Mouse (Mus musculus) left cerebral cortex, postnatal 4 days (tissue): ENCODE measurements around the gene Olfr521. TPM values are rescaled to one million over a fixed set of nuclear protein-coding genes. Genes with fewer than 3 reads are reported as not detected.
"Not testable (repeated sequence)": the region's sequence is repeated elsewhere in the genome, so short reads cannot be mapped to it uniquely, and the experiment has no call there.

ENCODE experiments used
- DNase-seq: peaks from one replicate; pipeline ENCODE4 v3.0.0-alpha.2; 2022
- intact Hi-C: fragments of 180-260 bp; cut with DNase I; formaldehyde crosslinking; loops from one replicate; pipeline ENCODE4 v1.15.1; 2025
- total RNA-seq, 2 experiments: library from RNA; stranded (reverse); gene quantifications; 2 replicates each; pipeline ENCODE4 v1.2.3; 2021

Olfr521 gene
- not detected for total RNA-seq

- intact Hi-C loops = no loop called here
- no peak for DNase-seq
These were observed at the start of gene Olfr521 for GRCm38 (mm10) chr7:99763207-99763606. TSS of gene Olfr521 (plus strand) at chr7:99763507.

- intact Hi-C loops = no loop called here
- DNase-seq = no peak
These were observed 46.8 kb upstream of the Olfr521 start for GRCm38 (mm10) chr7:99716536-99716935.

- intact Hi-C loops = no loop called here
These were observed 33.3 kb upstream of the Olfr521 start, which contains the start of gene Olfr520 for GRCm38 (mm10) chr7:99729973-99730372. TSS of gene Olfr520 (plus strand) at chr7:99730273.

GRCm38 (mm10) chr7:99734612-99735011 is 28.7 kb upstream of the Olfr521 start:
- no peak for DNase-seq
- intact Hi-C loops = no loop called here

More at GRCm38 (mm10) chr7:99729973-99730372, 33.3 kb upstream of the Olfr521 start, which contains the start of gene Olfr520:
- no peak for DNase-seq

GRCm38 (mm10) chr7:99735491-99735890 is 27.8 kb upstream of the Olfr521 start:
- DNase-seq, intact Hi-C loops: not testable (repeated sequence)

GRCm38 (mm10) chr7:99739276-99739675 is 24.0 kb upstream of the Olfr521 start:
- no peak for DNase-seq
- intact Hi-C loops = no loop called here

GRCm38 (mm10) chr7:99781385-99781784 is 18.1 kb downstream of the Olfr521 start:
- intact Hi-C loops = loop anchor here (5.0 kb wide), 1 partner anchor 149 kb away; no protein-coding TSS in a partner anchor
- no peak for DNase-seq

GRCm38 (mm10) chr7:99781916-99782315 is 18.6 kb downstream of the Olfr521 start:
- DNase-seq = no peak
- intact Hi-C loops = loop anchor here (5.0 kb wide), 1 partner anchor 150 kb away; no protein-coding TSS in a partner anchor

GRCm38 (mm10) chr7:99783421-99783820 is 20.1 kb downstream of the Olfr521 start:
- intact Hi-C loops = loop anchor here (5.0 kb wide), 1 partner anchor 151 kb away; no protein-coding TSS in a partner anchor
- no peak for DNase-seq

GRCm38 (mm10) chr7:99785553-99785952 is 22.2 kb downstream of the Olfr521 start:
- intact Hi-C loops = no loop called here
- DNase-seq = no peak

GRCm38 (mm10) chr7:99786774-99787173 is 23.5 kb downstream of the Olfr521 start:
- DNase-seq = no peak
- intact Hi-C loops = no loop called here

GRCm38 (mm10) chr7:99787935-99788334 is 24.6 kb downstream of the Olfr521 start:
- DNase-seq = no peak
- intact Hi-C loops = no loop called here

GRCm38 (mm10) chr7:99788563-99788962 is 25.3 kb downstream of the Olfr521 start:
- DNase-seq = no peak
- intact Hi-C loops = no loop called here

- DNase-seq = no peak
- intact Hi-C loops = no loop called here
These were observed 27.5 kb downstream of the Olfr521 start for GRCm38 (mm10) chr7:99790816-99791215.

- no peak for DNase-seq
- intact Hi-C loops = no loop called here
These were observed 30.8 kb downstream of the Olfr521 start for GRCm38 (mm10) chr7:99794096-99794495.

GRCm38 (mm10) chr7:99795192-99795981 is 32.1 kb downstream of the Olfr521 start:
- intact Hi-C loops = loop anchor here (5.0 kb wide), 1 partner anchor 293 kb away; no protein-coding TSS in a partner anchor
- DNase-seq = no peak

- intact Hi-C loops = loop anchor here (5.0 kb wide), 1 partner anchor 294 kb away; no protein-coding TSS in a partner anchor
- no peak for DNase-seq
These were observed 33.2 kb downstream of the Olfr521 start for GRCm38 (mm10) chr7:99796471-99796870.

- no peak for DNase-seq
- intact Hi-C loops = loop anchor here (5.0 kb wide), 1 partner anchor 295 kb away; no protein-coding TSS in a partner anchor
These were observed 34.0 kb downstream of the Olfr521 start for GRCm38 (mm10) chr7:99797261-99797660.

GRCm38 (mm10) chr7:99797911-99798647 is 34.8 kb downstream of the Olfr521 start:
- peak; percentile 49 for DNase-seq
- intact Hi-C loops = loop anchor here (2.0 to 5.0 kb wide), 2 partner anchors 179 to 296 kb away; no protein-coding TSS in a partner anchor

GRCm38 (mm10) chr7:99799118-99799517 is 35.8 kb downstream of the Olfr521 start:
- DNase-seq = no peak
- intact Hi-C loops = loop anchor here (2.0 to 5.0 kb wide), 2 partner anchors 180 to 297 kb away; no protein-coding TSS in a partner anchor

GRCm38 (mm10) chr7:99803535-99803934 is 40.2 kb downstream of the Olfr521 start:
- intact Hi-C loops = no loop called here

More at GRCm38 (mm10) chr7:99803535-99803934, 40.2 kb downstream of the Olfr521 start:
- no peak for DNase-seq
